Mouse (Mus musculus) spleen, adult 2 months (tissue): ENCODE data around the gene Mapk7.

Experiments used
- CTCF ChIP-seq: fragments of 200-500 bp; IDR thresholded peaks from 2 replicates; pipeline ENCODE4 v1.5.1; 2011; ENCODE audit warnings: mild to moderate bottlenecking, inconsistent platforms; ENCODE audit not compliant: insufficient read depth, insufficient read length, insufficient replicate concordance; ENCODE audit errors: extremely low read depth
- POLR2A ChIP-seq: fragments of 200-500 bp; IDR thresholded peaks from 2 replicates; pipeline ENCODE4 v1.6.1; 2011; ENCODE audit warnings: low read depth, low read length, inconsistent platforms

DNA sequence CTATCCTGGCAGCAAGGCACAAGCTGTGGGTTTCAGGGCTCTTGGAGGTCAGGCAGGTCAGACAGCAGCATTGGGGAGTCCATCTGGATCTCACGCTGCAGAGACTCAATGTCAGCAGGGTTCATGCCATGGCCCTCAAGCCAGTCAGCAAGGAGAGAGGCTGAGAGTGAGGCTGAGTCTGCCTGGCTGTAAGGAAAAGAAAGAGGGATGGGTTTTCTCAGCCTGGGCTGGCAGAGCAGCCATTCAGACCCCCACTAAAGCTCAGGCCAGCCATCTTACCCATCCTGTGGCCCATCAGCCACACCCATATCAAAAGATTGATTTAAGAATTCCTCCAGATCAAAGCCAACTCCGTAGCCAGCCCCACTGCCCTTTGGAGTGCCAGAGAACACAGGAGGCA is 5.1 kb downstream of the Mapk7 start:
- TF ChIP-seq POLR2A = no peak
- no peak for TF ChIP-seq CTCF
